Mouse (Mus musculus) right cerebral cortex, postnatal 36 days (tissue): ENCODE data around the gene Ccdc136.

Experiments
- DNase-seq, 2 experiments: peaks; one replicate each; pipeline ENCODE4 v3.0.0; 2022; ENCODE audit warnings: low spot score in 2 of 2, mixed read lengths in 1 of 2

The Ccdc136 gene

GRCm38 (mm10) chr6:29436461-29436934 lies 40.4 kb downstream of the Ccdc136 start:
- DNase-seq, result no peak

- DNase-seq, result no peak
Observed at GRCm38 (mm10) chr6:29439251-29439650, 43.1 kb downstream of the Ccdc136 start.

GRCm38 (mm10) chr6:29439789-29440188 lies 43.7 kb downstream of the Ccdc136 start:
- no peak for DNase-seq

GRCm38 (mm10) chr6:29444773-29445172 lies 48.7 kb downstream of the Ccdc136 start:
- no peak for DNase-seq

GRCm38 (mm10) chr6:29445354-29445753 lies 49.2 kb downstream of the Ccdc136 start:
- no peak for DNase-seq

- no peak for DNase-seq
Observed at GRCm38 (mm10) chr6:29449858-29450257, 53.7 kb downstream of the Ccdc136 start.

GRCm38 (mm10) chr6:29450667-29451066 lies 54.6 kb downstream of the Ccdc136 start:
- no peak for DNase-seq

- DNase-seq, result no peak
Observed at GRCm38 (mm10) chr6:29461502-29461901, 65.4 kb downstream of the Ccdc136 start.

GRCm38 (mm10) chr6:29463388-29463787 lies 67.3 kb downstream of the Ccdc136 start:
- DNase-seq, result no peak

GRCm38 (mm10) chr6:29467583-29468354 lies 71.7 kb downstream of the Ccdc136 start, which contains the start of gene Atp6v1f:
Gene Atp6v1f, plus strand, starts transcription at chr6:29467718.
- peak; percentile 89 for DNase-seq

- DNase-seq, result no peak
Observed at GRCm38 (mm10) chr6:29468851-29469250, 72.7 kb downstream of the Ccdc136 start.

- no peak for DNase-seq
Observed at GRCm38 (mm10) chr6:29471137-29471536, 75.0 kb downstream of the Ccdc136 start, which contains the start of gene Atp6v1fnb. Gene Atp6v1fnb, plus strand, starts transcription at chr6:29471437.

GRCm38 (mm10) chr6:29473941-29474691 lies 78.0 kb downstream of the Ccdc136 start:
- peak; percentile 67 to 74 for DNase-seq

GRCm38 (mm10) chr6:29474736-29475135 lies 78.6 kb downstream of the Ccdc136 start:
- no peak for DNase-seq
